Mouse (Mus musculus): ENCODE measurements around the gene Ranbp1. TPM values are rescaled to one million over a fixed set of nuclear protein-coding genes. Genes with fewer than 3 reads are reported as not detected.

The Ranbp1 gene
- total and polyA plus RNA-seq, 2 experiments from 2014 or later: 171 to 428 TPM

GRCm38 (mm10) chr16:18227897-18228422 lies 20.6 kb downstream of the Ranbp1 start:
- H3K4me1 ChIP-seq (ENCODE audit: insufficient read depth): no peaks in the 10 kb centered on the region; the same call in 1 of the 2 replicates
- 93% methylated on average over 20 of the region's 20 CpGs for WGBS
- peaks cover 59% of the 10 kb centered on the region for H3K36me3 ChIP-seq (ENCODE audit: insufficient read depth)
- no peak overlapping the region for H3K27ac ChIP-seq (ENCODE audit: low read depth, low read length)
- no peak overlapping the region for H3K4me2 ChIP-seq (ENCODE audit: low read depth)
- H3K27me3 ChIP-seq (ENCODE audit: insufficient read depth, low read length): no peaks in the 10 kb centered on the region
- TF ChIP-seq CTCF (IDR thresholded peaks at IDR 0.05; ENCODE audit: low read depth): no peak
- no peak overlapping the region for H3K9ac ChIP-seq
- H3K4me3 ChIP-seq (ENCODE audit: low read depth, low read length): no peak overlapping the region
- no peaks in the 10 kb centered on the region for H3K9me3 ChIP-seq (ENCODE audit: low read length)
- no peak for DNase-seq
- no peak for ATAC-seq

- no peaks in the 10 kb centered on the region for H3K9me3 ChIP-seq (ENCODE audit: low read length)
- no peak overlapping the region for H3K4me3 ChIP-seq (ENCODE audit: low read depth, low read length)
- no peak overlapping the region for H3K9ac ChIP-seq
- peaks cover 67% of the 10 kb centered on the region for H3K36me3 ChIP-seq (ENCODE audit: insufficient read depth)
- no peak overlapping the region for H3K4me2 ChIP-seq (ENCODE audit: low read depth)
- no peaks in the 10 kb centered on the region; the same call in 1 of the 2 replicates for H3K4me1 ChIP-seq (ENCODE audit: insufficient read depth)
- DNase-seq (no peak), ATAC-seq (no peak)
- no peaks in the 10 kb centered on the region for H3K27me3 ChIP-seq (ENCODE audit: insufficient read depth, low read length)
- 90% methylated on average over 13 of the region's 13 CpGs for WGBS
- no peak overlapping the region for H3K27ac ChIP-seq (ENCODE audit: low read depth, low read length)
- no peak for TF ChIP-seq CTCF (IDR thresholded peaks at IDR 0.05; ENCODE audit: low read depth)
Observed at GRCm38 (mm10) chr16:18227187-18227586, 21.3 kb downstream of the Ranbp1 start.

GRCm38 (mm10) chr16:18222188-18222587 lies 26.3 kb downstream of the Ranbp1 start:
- Histone ChIP-seq H3K4me1 (ENCODE audit: insufficient read depth) (no peaks in the 10 kb centered on the region), H3K4me2 (ENCODE audit: low read depth) (no peak overlapping the region), H3K27ac (ENCODE audit: low read depth, low read length) (no peak overlapping the region), H3K4me3 (ENCODE audit: low read depth, low read length) (no peak overlapping the region), H3K9ac (no peak overlapping the region), H3K9me3 (ENCODE audit: low read length) (no peaks in the 10 kb centered on the region), H3K36me3 (ENCODE audit: insufficient read depth) (peaks cover 55% of the 10 kb centered on the region), H3K27me3 (ENCODE audit: insufficient read depth, low read length) (no peaks in the 10 kb centered on the region)
- ATAC-seq (no peak), DNase-seq (no peak)
- 85% methylated on average over 11 of the region's 11 CpGs for WGBS
- no peak for TF ChIP-seq CTCF (IDR thresholded peaks at IDR 0.05; ENCODE audit: low read depth)

GRCm38 (mm10) chr16:18221543-18221898 lies 27.0 kb downstream of the Ranbp1 start:
- 74% methylated on average over 11 of the region's 11 CpGs for WGBS
- H3K36me3 ChIP-seq (ENCODE audit: insufficient read depth): peaks cover 48% of the 10 kb centered on the region
- H3K27ac ChIP-seq (ENCODE audit: low read depth, low read length): no peak overlapping the region
- DNase-seq (no peak), ATAC-seq (no peak)
- H3K4me2 ChIP-seq (ENCODE audit: low read depth): no peak overlapping the region
- H3K27me3 ChIP-seq (ENCODE audit: insufficient read depth, low read length): no peaks in the 10 kb centered on the region
- TF ChIP-seq CTCF (IDR thresholded peaks at IDR 0.05; ENCODE audit: low read depth): peak; percentile 28; the same call in 1 of the 2 replicates
- H3K9ac ChIP-seq: no peak overlapping the region
- no peaks in the 10 kb centered on the region for H3K4me1 ChIP-seq (ENCODE audit: insufficient read depth)
- no peak overlapping the region for H3K4me3 ChIP-seq (ENCODE audit: low read depth, low read length)
- no peaks in the 10 kb centered on the region for H3K9me3 ChIP-seq (ENCODE audit: low read length)

- H3K4me3 ChIP-seq (ENCODE audit: low read depth, low read length): no peak overlapping the region
Observed at GRCm38 (mm10) chr16:18220856-18221542, 27.5 kb downstream of the Ranbp1 start.

GRCm38 (mm10) chr16:18220001-18220400 lies 28.5 kb downstream of the Ranbp1 start:
- Histone ChIP-seq H3K4me1 (ENCODE audit: insufficient read depth) (no peaks in the 10 kb centered on the region), H3K36me3 (ENCODE audit: insufficient read depth) (peaks cover 33% of the 10 kb centered on the region), H3K9me3 (ENCODE audit: low read length) (no peaks in the 10 kb centered on the region), H3K27me3 (ENCODE audit: insufficient read depth, low read length) (no peaks in the 10 kb centered on the region), H3K27ac (ENCODE audit: low read depth, low read length) (no peak overlapping the region), H3K9ac (no peak overlapping the region), H3K4me2 (ENCODE audit: low read depth) (no peak overlapping the region), H3K4me3 (ENCODE audit: low read depth, low read length) (no peak overlapping the region)
- TF ChIP-seq CTCF (IDR thresholded peaks at IDR 0.05; ENCODE audit: low read depth): no peak
- peak; percentile 39 for DNase-seq
- 53% methylated on average over 8 of the region's 8 CpGs for WGBS
- peak; percentile 59 for ATAC-seq

More at GRCm38 (mm10) chr16:18220856-18221542, 27.5 kb downstream of the Ranbp1 start:
- no peaks in the 10 kb centered on the region for H3K4me1 ChIP-seq (ENCODE audit: insufficient read depth)
- ATAC-seq: no peak
- H3K9ac ChIP-seq: no peak overlapping the region
- TF ChIP-seq CTCF (IDR thresholded peaks at IDR 0.05; ENCODE audit: low read depth): no peak
- DNase-seq: no peak
- no peaks in the 10 kb centered on the region for H3K9me3 ChIP-seq (ENCODE audit: low read length)
- H3K4me2 ChIP-seq (ENCODE audit: low read depth): no peak overlapping the region
- no peaks in the 10 kb centered on the region for H3K27me3 ChIP-seq (ENCODE audit: insufficient read depth, low read length)
- no peak overlapping the region for H3K27ac ChIP-seq (ENCODE audit: low read depth, low read length)
- peaks cover 43% of the 10 kb centered on the region for H3K36me3 ChIP-seq (ENCODE audit: insufficient read depth)
- WGBS: 87% methylated on average over 6 of the region's 6 CpGs

- H3K27ac ChIP-seq (ENCODE audit: low read depth, low read length): no peak overlapping the region
- peaks cover 11% of the 10 kb centered on the region for H3K4me1 ChIP-seq (ENCODE audit: insufficient read depth)
- H3K36me3 ChIP-seq (ENCODE audit: insufficient read depth): peaks cover 19% of the 10 kb centered on the region
- H3K4me3 ChIP-seq (ENCODE audit: low read depth, low read length): no peak overlapping the region
- no peak overlapping the region for H3K4me2 ChIP-seq (ENCODE audit: low read depth)
- 77% methylated on average over 9 of the region's 9 CpGs for WGBS
- DNase-seq (no peak), ATAC-seq (no peak)
- no peaks in the 10 kb centered on the region for H3K27me3 ChIP-seq (ENCODE audit: insufficient read depth, low read length)
- no peak overlapping the region for H3K9ac ChIP-seq
- no peaks in the 10 kb centered on the region for H3K9me3 ChIP-seq (ENCODE audit: low read length)
- no peak for TF ChIP-seq CTCF (IDR thresholded peaks at IDR 0.05; ENCODE audit: low read depth)
Observed at GRCm38 (mm10) chr16:18218580-18218996, 29.9 kb downstream of the Ranbp1 start.

All from forebrain, postnatal 0 days (tissue).